Mouse (Mus musculus): Measurements from ENCODE around the gene Tlnrd1.

DNA sequence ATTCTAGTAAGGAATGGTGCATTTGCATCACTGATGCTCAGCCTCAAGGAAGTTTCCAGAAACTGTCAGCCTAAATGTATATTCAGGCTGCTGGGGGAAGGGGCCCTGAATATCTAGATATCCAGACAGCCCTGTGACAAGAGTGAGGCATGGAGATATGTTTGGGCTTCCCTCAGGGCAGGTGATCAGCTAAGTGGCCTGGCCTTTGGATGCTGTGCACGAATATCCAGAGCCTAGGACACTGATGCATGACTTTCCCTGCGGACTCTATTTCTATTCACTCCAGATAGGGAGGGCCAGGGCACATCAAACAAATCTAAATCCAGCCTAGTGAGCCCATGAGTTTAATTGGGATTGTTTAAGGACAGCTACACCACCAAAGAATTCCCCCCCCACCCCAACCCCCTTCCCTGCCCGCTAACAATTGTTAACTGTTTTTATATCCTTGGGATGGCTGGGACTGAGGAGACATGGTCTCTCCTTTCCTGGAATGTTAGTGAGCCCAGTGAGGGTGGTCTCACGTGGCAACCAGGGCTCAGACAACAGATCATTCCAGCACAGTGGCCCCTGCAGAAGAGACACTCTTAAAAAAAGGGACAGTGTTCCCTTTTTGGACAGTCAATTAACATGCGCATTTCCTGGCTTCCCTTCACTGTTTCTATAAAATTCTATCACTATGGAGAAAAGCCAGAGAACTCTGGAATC, 14.1 kb downstream of the Tlnrd1 start:
- no peak for TF ChIP-seq CTCF (IDR thresholded peaks at IDR 0.05; ENCODE audit: low read depth)
- TF ChIP-seq EP300 (IDR thresholded peaks at IDR 0.05; ENCODE audit: low read depth): no peak
